Mouse (Mus musculus): ENCODE data around the gene Fbln2.
"Not testable (repeated sequence)": the region's sequence is repeated elsewhere in the genome, so short reads cannot be mapped to it uniquely, and the experiment has no call there.

The Fbln2 gene

DNA sequence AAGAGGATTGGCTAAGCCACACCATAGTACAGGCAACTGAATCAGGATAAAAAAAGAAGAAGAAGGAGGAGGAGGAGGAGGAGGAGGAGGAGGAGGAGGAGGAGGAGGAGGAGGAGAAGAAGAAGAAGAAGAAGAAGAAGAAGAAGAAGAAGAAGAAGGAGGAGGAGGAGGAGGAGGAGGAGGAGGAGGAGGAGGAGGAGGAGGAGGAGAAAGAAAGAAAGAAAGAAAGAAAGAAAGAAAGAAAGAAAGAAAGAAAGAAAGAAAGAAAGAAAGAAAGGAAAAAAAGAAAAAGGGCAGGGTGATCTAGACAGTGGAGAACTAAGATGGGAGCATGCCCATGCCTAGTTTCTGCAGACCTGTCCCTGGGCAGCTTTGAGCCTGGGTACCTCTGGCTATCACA lies at the start of gene Fbln2:
Fbln2 (plus strand) TSS at position 301 of the 400 bp plus-strand sequence.
- not testable (repeated sequence) for DNase-seq (ENCODE audit: low read depth, low spot score)

DNA sequence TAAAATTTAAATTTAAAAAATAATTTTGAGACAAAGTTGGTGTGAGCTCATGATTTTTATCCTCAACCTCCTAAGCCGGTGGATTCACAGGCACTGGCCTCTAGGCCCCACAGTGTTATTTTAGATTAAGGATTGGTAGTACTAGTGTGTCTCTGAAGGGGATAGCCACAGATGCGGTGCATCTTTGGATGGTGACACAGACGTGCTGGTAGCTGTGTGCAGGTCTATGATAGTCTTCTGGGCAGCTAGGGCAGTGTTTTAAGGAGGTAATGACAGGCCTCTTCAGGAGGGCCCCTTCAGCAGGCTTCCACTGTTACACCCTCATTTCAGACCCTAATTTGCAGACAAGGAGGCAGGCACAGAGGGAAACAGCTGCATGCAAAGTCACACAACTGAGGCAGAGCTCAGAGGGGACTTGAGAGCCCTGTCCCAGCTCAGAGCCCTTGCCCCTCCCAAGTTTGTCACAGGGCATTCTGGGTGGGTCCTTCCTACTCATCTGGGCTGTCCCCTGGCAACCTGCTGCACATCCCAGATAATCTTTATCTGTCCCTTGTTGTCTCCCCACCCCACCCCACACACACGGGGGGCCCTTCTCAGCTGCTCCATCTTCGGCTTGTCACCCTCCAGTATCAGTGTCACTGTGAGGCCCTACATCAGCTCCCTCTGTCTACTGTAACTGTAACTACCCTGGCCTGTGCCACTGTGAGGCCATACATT lies 48.9 kb upstream of the Fbln2 start:
- DNase-seq (ENCODE audit: low read depth, low spot score), result no peak

DNA sequence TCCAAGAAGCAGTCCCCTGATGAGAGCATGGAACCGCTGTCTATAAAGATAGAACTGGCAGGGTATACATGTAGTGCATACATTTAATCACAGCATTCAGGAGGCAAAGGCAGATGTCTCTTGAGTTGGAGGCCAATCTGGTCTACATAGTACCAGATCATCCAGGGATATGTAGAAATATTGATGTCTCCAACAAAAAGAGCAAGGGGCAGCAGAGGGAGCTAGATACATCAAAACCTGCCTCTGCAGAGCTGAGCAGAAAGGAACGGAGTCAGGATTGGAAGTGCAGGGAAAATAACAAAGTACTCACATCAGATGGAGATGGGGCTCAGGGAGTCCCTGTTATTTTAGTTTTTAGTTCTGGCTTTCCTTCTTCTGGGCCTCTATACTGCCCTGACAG lies 47.7 kb upstream of the Fbln2 start:
- no peak for DNase-seq (ENCODE audit: low read depth, low spot score)

DNA sequence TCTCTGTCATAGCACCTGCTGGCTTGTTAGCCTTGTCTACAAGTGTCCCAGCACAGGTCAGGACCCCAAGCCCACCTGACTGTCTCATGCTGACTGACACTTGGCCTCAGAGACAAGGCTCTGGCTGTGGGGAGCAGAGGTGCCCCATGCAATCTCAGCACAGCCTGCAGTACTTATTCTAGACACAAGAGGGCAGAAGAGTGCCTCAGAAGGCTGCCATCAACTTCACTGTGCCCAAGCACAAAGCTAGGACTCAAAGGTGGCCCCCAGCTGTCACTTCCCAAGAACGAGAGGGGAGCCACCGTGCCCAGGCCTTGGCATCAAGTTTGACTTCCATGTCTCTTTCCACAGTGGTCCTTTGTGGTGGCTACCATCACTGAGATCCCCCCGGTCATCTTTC lies 47.0 kb upstream of the Fbln2 start:
- peak; percentile 69 for DNase-seq (ENCODE audit: low read depth, low spot score)

DNA sequence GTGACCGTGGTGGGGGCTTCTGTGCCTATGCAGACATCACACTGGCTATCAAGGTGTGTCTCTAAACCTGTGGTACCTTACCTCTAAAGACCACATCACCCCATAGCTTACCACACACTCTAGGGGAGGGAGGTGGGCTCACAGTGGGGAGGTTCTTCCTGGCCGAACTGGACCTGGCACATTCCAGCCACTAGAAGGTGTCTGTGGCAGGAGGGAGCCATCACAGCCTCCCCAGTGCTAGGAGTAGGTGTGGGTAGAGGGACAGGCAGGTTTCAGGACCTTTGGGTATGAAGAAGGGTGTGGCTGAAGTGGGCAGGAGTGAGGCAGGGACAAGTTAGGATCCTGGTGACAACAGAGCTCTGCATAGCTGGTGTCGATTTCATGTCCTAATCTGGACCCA lies 44.4 kb upstream of the Fbln2 start:
- no peak for DNase-seq (ENCODE audit: low read depth, low spot score)

DNA sequence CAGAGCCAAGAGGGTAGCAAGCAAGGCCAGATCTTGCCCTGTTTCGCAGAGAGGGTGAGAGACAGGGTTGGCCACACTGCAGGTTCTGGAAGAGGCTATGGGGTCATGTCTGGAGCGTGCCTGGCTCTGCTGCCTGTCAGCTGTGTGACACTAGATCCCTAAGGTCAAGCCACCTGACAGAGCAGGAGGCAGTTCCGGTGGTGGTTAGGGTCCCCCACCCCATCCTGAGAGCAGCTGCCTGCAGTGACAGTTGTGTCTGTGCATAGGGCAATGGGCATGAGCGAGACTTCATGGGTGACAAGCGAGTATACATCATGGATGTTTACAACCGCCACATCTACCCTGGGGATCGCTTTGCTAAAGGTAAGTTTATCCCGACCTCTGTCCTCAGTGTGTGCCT lies 43.1 kb upstream of the Fbln2 start:
- DNase-seq (ENCODE audit: low read depth, low spot score), result no peak

DNA sequence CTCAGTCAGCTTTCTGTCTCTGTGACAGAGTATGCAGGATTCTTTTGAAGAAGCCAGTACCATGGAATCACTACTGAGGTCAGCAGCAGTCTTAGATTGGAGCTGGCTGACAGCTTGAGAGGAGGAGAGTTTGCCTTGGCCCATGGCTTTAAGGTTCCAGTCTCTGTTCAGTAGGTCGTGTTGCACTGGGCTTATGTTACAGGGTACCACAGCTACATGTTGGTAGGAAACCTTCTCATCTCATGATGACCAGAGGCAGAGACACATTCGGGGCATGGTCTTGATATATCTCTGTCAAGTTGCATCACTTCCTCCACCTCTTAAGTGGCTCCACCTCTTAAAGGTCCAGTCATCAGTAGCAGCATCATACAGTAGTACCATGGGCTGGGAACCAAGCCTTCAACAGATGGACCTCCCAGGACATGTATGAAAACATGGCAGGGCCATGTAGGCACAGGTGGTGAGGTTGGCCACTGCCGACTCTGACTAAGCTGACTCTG lies 40.8 kb upstream of the Fbln2 start:
- DNase-seq (ENCODE audit: low read depth, low spot score), result no peak

DNA sequence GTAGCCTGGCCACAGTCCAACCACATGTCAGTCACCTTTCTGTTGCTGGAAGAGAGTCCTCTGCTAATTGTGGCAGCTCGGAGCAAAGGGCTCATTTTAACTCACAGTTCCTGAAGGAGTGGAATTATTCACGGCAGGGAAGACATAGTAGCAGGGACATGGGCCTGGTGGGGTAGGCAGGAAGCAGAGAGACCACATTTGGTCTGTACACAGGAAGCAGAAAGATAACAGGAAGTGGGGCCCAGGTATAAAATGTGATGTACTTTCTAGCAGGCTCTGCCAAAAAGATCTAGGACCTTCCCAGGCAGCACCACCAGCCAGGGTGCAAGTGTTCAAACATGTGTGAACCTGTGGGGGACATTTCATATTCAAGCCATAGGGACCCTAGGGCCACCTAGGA lies 39.9 kb upstream of the Fbln2 start:
- no peak for DNase-seq (ENCODE audit: low read depth, low spot score)

DNA sequence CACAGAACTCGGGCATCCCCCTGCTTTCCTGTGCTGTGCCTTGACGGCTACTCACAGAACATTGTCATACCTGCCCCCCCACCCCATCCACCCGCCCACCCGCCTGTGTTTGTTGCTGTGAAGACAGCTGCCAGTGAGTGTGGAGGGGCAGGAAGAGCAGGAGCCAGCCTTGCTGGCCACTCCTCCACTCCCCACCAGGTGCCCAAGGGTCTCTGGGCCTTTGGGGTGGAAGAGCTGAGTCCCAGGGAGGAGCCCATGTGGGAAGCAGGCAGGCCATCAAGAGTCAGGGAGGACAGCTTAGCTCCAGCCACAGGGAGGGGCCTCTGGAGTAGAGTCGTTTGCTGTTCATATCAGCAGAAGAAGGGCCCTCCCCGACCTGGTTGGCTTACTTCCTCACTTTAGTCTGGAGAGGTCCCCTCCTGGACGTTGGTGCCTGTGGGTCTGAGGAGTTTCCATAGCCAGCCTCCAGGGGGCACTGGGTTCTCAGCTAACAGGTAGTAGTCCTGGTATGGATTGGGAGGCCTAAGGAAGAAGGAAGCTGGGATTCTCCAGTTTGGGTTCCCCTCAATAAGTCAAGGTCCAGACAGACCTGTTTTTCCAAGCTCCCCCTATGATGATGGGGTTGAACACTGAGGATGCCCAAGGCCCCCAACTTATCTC lies 38.9 kb upstream of the Fbln2 start:
- peak; percentile 61 for DNase-seq (ENCODE audit: low read depth, low spot score)

DNA sequence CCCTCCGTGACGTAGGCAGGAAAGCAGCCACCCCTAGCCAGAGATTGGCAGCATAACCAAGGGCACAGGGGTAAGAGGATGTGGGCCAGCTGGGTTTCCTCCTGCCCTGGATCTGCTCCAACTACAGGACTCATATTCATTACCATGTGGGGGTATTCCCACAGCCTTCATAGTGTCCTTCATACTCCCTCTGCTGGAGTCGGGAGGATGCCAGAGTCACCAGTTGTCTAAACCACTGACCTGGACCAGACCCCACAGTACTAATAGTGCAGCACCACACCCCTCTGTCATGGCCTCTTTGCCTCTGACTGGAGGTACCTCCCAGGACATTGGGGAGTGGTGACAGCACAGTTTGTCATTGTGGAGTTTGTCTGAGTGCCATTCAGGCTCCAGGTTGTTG lies 38.0 kb upstream of the Fbln2 start:
- no peak for DNase-seq (ENCODE audit: low read depth, low spot score)

DNA sequence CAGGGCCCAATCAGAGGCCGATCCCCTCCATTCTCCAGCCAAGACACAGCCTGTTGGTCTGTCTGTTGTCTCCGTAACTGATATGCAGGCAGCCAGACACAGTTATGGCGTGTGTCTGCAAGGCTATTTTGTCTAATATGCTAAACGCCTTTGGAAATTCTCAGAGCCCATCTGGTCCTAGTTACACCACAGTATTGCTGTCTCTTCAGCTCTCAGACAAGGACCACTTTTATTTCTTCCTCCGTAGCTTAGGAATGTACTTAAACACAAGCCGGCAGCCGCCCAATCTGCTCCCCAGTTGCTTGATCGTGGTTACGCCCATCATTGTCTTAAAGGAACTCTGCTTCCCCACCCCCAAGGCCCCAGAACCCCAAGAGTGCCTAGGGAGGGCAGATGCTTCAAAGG lies 31.5 kb upstream of the Fbln2 start:
- DNase-seq (ENCODE audit: low read depth, low spot score), result peak; percentile 9

DNA sequence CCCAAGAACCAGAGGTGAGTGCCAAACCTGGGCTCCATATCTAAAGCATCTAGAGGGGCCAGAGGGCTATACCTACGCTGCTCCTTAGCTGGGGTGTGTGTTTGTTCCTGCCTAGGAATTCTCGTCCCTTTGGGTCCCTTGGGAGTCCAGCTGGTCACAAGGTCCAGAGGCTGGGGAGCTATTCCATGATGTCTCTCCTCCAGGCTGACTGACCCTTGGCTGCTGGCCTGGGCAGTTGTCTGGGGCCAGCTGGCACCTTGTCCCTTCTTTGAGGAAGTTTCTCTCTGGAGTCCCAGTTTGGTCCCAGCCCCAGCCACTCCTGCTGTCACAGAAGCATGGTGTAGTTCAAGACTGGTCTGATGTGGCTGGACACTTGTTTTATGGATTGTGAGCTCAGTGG lies 30.9 kb upstream of the Fbln2 start:
- DNase-seq (ENCODE audit: low read depth, low spot score), result no peak

DNA sequence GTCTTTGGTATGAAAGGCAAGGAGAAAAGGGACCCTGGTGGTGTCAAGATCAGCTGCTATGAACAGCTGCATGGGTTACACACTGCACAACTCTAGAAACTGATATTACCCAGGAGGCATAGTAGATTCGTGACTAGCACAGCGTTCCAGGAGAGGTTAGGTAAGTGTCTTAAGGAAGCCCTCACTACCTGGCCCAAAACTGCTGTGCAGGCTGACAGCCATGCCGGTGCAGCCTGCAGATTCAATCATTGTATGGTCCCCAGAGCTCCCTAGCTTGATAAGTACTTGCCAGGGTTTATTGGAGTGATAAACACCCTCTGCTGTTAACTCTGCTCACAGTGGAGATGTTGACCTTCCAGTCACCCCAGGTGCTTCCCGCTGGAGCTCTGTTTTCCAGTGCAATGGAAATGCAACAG lies 30.2 kb upstream of the Fbln2 start:
- no peak for DNase-seq (ENCODE audit: low read depth, low spot score)

DNA sequence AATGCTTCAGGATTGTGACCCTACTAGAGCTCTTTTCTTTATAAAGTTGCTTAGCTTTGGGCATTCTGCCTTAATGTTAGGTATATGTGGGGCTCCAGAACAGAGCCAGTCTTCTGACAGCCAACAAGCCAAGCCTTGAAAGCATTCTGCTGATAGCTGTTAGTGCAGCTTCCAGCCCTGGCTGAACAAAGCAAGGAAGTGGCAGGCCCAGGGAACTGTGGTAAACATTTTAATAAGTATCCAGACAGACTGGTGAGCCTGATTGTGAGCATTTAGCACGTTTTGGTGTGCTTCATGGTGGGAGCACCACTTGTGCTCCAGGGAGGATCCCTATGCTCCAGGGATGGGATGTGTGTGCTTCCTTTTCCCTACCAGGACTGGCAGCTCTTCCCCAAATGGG lies 29.2 kb upstream of the Fbln2 start:
- no peak for DNase-seq (ENCODE audit: low read depth, low spot score)

DNA sequence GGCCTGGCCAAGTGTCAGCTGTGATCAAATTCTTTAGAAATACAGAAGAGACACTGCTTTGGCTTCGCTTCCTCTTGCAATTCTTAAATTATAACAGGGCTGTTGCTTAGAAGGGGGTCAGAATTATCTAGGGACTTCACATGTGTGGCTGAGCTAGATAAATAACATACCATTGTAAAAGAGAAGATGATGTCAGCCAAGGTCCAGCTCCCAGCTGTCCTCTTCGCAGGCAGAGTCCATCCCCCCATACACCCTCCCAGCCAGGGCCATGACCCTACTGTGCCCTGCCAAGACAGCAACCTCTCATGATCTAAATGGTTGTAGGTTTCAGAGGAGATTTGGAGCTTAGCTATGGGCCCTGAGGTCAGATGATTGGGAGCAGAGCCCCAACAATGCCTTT lies 28.3 kb upstream of the Fbln2 start:
- DNase-seq (ENCODE audit: low read depth, low spot score), result no peak

DNA sequence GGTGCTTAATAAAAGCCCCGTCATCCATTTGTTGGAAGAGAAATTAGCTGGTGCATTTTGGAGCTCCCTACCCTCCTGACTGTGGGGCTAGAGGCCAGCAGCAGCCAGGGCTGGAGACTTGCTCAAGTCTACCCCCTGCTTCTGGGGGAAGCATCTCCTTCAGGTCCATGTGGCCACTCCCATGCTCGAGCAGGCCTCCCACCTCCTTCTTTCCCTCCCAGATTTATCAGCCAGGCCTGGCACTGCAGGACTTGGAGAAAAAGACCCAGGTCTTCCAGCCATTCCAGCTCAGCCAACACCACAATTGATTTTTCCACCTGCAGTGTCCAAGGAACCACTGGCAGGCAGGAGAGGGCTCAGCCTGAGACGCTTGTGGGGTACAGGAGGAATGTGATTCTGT lies 27.5 kb upstream of the Fbln2 start:
- no peak for DNase-seq (ENCODE audit: low read depth, low spot score)

DNA sequence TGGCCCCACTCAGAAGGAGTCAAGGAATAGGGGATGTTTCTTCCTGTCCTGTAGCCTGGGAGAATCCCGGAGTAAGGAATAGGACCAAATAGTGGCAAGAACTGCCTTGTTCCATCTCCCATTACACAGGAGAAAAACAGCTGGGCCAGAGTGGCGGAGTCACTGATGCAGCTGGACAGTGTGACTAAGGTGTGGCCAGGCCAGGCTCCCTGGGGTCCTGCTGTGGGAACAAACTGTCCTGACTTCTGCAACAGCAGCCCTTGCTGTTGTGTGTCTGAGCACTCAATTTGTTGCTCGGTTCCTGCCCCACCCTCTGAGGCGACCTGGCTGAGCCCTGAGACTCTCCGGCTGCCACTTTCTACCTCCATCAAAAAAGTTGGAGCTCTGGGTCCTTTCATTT lies 26.8 kb upstream of the Fbln2 start:
- DNase-seq (ENCODE audit: low read depth, low spot score), result no peak

DNA sequence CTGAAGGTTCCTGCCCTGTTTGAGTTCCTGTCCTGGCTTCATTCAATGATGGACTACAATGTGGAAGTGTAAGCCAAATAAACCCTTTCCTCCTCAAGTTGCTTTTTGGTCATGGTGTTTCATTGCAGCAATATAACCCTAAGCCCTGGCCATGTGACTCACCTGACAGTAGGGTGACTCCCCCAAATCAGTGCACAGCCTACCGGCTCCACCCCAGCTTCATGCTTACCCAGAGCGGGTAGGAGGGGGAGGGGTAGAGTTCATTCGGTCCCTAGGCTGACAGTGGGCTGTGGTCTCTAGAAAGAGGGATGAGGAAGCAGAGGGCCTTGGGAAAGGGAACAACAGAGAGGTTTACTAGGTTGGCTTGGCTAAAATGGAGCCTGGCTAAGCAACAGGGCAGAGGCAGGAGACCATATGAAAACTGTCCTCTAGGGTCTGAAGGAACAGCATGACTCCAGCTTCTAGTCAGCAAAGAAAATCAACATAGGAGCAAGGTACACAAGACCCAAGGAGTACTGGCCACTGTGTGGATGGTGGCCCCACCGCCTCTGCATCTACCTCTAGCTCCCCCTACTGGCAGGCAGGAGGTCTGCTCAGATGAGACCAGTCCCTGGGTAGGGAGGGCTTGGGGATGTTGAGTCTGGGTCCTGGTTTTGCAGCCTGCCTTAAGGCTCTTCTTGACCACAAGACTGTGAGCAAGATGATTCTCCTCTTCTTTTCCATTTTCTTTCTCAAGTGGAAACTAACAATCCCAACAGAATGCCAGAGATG lies 25.9 kb upstream of the Fbln2 start:
- peak; percentile 46 for DNase-seq (ENCODE audit: low read depth, low spot score)

DNA sequence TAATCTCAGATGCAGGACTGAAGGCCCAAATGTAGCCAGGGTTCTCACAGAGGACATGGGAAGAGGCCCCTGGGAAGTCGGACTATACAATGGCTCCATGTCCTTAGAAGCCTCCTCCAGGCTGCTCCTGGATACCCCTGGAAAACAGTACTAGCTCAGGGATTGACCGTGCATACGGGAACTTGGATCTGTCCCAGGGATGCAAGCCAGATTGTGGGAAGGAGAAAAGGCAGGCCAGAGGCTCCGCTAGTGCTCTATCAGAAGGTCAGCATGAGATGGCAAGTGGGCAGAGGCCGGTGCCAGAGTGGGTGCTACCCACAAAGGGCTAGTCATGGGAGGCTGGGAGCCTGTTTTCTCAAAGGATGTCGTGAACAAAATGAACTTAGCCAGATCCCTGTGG lies 25.3 kb upstream of the Fbln2 start:
- no peak for DNase-seq (ENCODE audit: low read depth, low spot score)

DNA sequence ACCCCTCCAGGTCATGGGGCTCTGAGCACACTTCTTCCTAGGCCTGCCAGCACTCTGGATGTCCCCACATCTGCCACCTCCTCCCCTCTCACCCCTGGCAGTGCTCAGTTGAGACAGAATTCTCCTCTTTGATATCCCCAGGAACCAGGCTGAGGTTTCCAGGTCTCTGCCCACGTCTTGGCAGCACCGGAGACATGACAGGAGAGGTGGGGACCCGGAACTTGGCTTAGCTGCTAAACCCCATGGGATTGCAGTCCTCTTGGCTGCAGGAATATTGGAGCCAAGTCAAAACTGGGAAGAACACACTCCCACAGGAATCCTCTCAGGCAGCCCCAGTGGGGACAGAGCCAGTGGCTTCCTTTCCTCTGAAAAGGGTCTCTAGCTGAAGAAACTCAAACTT lies 24.4 kb upstream of the Fbln2 start:
- no peak for DNase-seq (ENCODE audit: low read depth, low spot score)

DNA sequence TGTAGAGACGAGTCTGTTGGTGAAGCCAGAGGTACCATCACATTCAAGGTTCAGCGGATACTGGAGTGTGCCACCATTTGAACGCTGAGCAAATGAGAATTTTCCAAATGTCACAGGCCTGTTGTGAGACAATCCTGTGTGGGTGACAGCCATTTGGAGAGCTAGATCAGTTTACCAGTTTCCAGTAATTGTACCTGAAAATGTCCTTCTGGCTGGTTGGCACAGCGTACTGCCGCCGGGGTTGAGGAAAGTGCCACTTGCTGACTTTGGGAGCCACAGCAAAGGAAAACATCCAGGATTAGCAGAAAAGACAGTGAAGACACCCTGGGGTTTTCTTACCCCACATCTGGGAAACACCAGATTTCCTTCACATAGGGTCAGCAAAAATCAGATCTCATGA lies 22.3 kb upstream of the Fbln2 start:
- no peak for DNase-seq (ENCODE audit: low read depth, low spot score)

DNA sequence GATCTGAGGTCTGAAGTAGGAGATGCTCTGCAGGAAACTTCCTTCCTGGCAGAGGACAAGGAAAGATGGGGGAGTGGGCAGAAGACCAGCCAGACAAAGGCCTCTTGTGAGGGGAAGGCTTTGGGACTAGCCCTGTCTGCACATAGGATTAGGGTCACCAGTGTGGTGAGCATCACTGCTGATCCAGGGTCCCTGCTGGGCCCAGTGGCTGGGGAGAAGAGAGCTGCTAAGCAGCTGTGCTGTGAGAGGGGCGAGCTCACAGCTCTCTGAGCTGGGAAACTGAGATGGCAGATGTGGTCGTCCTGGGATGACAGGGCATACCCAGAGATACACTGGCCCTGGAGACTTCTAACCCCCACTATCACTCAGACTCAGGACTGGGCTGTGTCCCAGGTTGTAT lies 20.8 kb upstream of the Fbln2 start:
- DNase-seq (ENCODE audit: low read depth, low spot score), result no peak

DNA sequence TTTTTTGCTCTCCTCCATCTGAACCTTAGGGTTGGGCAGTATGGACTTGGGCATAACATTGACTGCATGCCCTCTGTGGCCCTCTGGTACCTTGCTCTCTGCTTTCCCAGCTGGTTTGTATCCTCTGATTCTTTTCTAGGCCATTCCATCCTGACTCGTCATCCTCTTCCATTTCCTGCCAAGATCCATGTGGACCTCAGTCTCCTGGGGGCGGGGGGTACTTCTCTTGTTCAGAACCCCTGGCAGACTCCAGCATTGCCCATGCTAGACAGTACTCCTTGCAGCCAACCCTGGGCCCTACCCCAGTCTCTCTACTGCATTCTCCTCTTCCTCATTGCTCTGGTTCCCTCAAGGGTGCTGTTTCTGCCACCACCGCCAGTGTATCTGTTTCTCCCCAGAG lies 19.8 kb upstream of the Fbln2 start:
- DNase-seq (ENCODE audit: low read depth, low spot score), result no peak

All from ZHBTc4 (cell line).